Mouse (Mus musculus): ENCODE results near the gene Cks1b. TPM values are rescaled to one million over a fixed set of nuclear protein-coding genes. Genes with fewer than 3 reads are reported as not detected.

Cks1b gene
- total and polyA plus RNA-seq, 3 experiments, result 75.1 to 184 (median 99.8) TPM

DNA sequence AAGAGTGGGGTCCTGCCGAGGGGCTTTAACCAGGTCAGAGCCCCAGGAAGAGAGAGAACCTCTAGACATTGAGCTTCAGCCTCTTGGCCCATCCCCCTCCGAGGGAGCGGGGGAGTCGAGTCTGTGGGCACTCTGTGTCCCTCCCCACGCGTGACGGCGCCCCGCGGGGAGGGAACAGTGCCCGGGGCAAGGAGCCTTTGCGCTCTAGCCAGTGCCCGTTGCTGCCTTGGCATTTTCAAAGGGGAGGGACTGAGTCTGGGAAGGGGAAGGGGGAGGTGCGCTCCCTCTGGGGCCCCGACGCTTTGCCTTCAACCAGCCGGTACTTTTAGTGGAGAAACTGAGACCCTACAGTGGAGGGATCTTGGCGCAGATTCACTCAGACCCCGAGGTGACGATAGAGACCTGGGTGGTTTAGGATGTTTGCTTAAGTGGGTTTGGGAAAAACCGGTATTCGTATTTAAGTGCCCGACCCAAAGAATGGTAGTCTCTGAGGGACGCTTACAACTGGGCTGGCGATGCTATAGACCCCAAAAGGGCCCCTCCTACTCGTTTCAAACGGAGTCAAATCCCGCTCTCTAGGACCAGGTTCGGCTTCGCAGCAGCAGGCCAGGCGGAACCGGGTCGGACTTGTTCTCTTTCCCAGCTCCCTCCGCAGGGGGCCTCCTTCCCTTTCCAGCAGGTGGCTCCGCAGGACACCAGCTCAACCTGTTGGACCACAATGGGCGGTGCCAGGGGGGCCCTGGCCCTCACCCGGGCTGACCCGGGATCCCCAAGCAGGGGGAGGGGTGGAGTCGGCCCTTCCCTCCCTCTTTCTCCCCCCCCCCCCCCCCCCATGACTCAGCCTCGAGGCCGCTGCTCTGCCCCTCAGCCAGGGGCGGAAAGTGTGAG is 23.9 kb downstream of the Cks1b start, which contains the start of gene Zbtb7b:
TSS of gene Zbtb7b (minus strand) at position 771 of the 888 bp plus-strand sequence.
- peaks cover 68% of the 10 kb centered on the region for H3K4me1 ChIP-seq (ENCODE audit: insufficient read depth, low read depth, low read length)
- H3K27me3 ChIP-seq (ENCODE audit: insufficient read depth, low read length), result no peaks in the 10 kb centered on the region

DNA sequence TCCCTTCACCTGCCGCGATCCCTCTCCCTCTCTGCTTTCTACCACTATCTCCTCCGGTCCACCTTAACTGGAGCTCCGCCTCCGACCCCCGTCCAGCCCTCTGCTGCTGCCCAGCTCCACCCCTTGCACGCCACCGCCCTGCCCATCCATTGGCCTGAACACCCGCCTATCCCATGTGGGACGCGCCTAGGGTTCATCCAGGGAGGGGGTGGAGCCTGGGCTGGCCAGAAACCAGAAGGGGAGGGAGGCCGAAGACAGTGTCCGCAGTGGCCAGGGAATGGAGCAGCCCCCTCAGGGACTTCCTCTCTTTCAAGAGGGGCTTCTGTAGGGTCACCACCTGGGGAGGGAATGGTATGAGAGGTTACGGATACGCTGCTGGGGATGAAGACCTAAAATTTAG is 24.6 kb downstream of the Cks1b start:
- DNase-seq (ENCODE audit: low spot score) (peak; percentile 98), ATAC-seq (ENCODE audit: extremely low read depth, insufficient number of reproducible peaks, low FRiP score, poor library complexity, severe bottlenecking) (peak; percentile 89)
- Histone ChIP-seq H3K4me1 (ENCODE audit: insufficient read depth, low read depth, low read length) (peaks cover 75% of the 10 kb centered on the region), H3K4me3 (ENCODE audit: low read depth, low read length) (peak overlapping the region; percentile 83), H3K36me3 (replicated peaks) (peaks cover 30% of the 10 kb centered on the region), H3K27me3 (ENCODE audit: insufficient read depth, low read length) (no peaks in the 10 kb centered on the region), H3K9me3 (replicated peaks) (no peaks in the 10 kb centered on the region)
- no peak for TF ChIP-seq GATA2 (IDR thresholded peaks at IDR 0.05; ENCODE audit: borderline replicate concordance, low read depth, low read length)
- no peak for TF ChIP-seq POLR2AphosphoS5 (IDR thresholded peaks at IDR 0.05; ENCODE audit: insufficient replicate concordance, low read depth, low read length)
- no peak for TF ChIP-seq TAL1 (conservative IDR thresholded peaks at IDR 0.05; ENCODE audit: low read depth, low read length)
- TF ChIP-seq GATA1 (IDR thresholded peaks at IDR 0.05; ENCODE audit: borderline replicate concordance, low read length), result no peak
- TF ChIP-seq CTCF (IDR thresholded peaks at IDR 0.05; ENCODE audit: low read depth, low read length), result no peak

More for the DNA sequence above, 23.9 kb downstream of the Cks1b start, which contains the start of gene Zbtb7b:
- no peak for TF ChIP-seq POLR2AphosphoS5 (IDR thresholded peaks at IDR 0.05; ENCODE audit: insufficient replicate concordance, low read depth, low read length)
- TF ChIP-seq GATA2 (IDR thresholded peaks at IDR 0.05; ENCODE audit: borderline replicate concordance, low read depth, low read length), result no peak
- TF ChIP-seq TAL1 (conservative IDR thresholded peaks at IDR 0.05; ENCODE audit: low read depth, low read length), result no peak
- no peak for TF ChIP-seq GATA1 (IDR thresholded peaks at IDR 0.05; ENCODE audit: borderline replicate concordance, low read length)
- TF ChIP-seq CTCF (IDR thresholded peaks at IDR 0.05; ENCODE audit: low read depth, low read length), result no peak
- Histone ChIP-seq H3K9me3 (replicated peaks) (no peaks in the 10 kb centered on the region), H3K36me3 (replicated peaks) (peaks cover 29% of the 10 kb centered on the region), H3K4me3 (ENCODE audit: low read depth, low read length) (peak within 1 kb of the TSS; percentile 83)
- peak; percentile 84 for DNase-seq (ENCODE audit: low spot score)
- peak; percentile 38; the same call in 1 of the 2 replicates for ATAC-seq (ENCODE audit: extremely low read depth, insufficient number of reproducible peaks, low FRiP score, poor library complexity, severe bottlenecking)

DNA sequence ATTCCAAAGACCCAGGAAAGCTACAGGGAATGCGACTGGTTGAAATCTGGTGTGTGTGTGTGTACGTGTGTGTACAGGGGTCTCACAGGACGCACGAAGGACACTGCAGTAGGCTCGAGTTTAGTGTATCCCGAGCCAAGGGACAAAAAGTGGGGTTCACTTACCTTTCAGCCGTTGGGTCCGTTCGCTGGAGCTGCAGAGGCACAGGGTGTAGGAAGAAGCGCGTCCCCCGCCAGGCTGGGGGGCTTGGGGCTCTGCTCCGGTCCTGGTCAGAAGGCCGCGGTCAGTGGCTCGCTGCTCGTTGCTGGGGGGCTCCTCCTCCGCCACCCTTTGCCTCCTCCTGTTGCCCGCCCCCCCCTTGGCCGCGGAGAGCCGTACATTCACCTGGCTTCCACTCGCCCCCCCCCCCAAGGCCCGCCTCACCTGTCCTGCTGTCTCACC is 25.3 kb downstream of the Cks1b start:
- peak overlapping the region; percentile 83 for H3K4me3 ChIP-seq (ENCODE audit: low read depth, low read length)
- H3K36me3 ChIP-seq (replicated peaks), result peaks cover 33% of the 10 kb centered on the region
- peaks cover 82% of the 10 kb centered on the region for H3K4me1 ChIP-seq (ENCODE audit: insufficient read depth, low read depth, low read length)
- DNase-seq (ENCODE audit: low spot score) (no peak), ATAC-seq (ENCODE audit: extremely low read depth, insufficient number of reproducible peaks, low FRiP score, poor library complexity, severe bottlenecking) (no peak)
- no peaks in the 10 kb centered on the region for H3K9me3 ChIP-seq (replicated peaks)
- no peaks in the 10 kb centered on the region for H3K27me3 ChIP-seq (ENCODE audit: insufficient read depth, low read length)
- TF ChIP-seq GATA2 (IDR thresholded peaks at IDR 0.05; ENCODE audit: borderline replicate concordance, low read depth, low read length) (no peak), TAL1 (conservative IDR thresholded peaks at IDR 0.05; ENCODE audit: low read depth, low read length) (no peak), GATA1 (IDR thresholded peaks at IDR 0.05; ENCODE audit: borderline replicate concordance, low read length) (no peak), CTCF (IDR thresholded peaks at IDR 0.05; ENCODE audit: low read depth, low read length) (no peak), POLR2AphosphoS5 (IDR thresholded peaks at IDR 0.05; ENCODE audit: insufficient replicate concordance, low read depth, low read length) (no peak)

DNA sequence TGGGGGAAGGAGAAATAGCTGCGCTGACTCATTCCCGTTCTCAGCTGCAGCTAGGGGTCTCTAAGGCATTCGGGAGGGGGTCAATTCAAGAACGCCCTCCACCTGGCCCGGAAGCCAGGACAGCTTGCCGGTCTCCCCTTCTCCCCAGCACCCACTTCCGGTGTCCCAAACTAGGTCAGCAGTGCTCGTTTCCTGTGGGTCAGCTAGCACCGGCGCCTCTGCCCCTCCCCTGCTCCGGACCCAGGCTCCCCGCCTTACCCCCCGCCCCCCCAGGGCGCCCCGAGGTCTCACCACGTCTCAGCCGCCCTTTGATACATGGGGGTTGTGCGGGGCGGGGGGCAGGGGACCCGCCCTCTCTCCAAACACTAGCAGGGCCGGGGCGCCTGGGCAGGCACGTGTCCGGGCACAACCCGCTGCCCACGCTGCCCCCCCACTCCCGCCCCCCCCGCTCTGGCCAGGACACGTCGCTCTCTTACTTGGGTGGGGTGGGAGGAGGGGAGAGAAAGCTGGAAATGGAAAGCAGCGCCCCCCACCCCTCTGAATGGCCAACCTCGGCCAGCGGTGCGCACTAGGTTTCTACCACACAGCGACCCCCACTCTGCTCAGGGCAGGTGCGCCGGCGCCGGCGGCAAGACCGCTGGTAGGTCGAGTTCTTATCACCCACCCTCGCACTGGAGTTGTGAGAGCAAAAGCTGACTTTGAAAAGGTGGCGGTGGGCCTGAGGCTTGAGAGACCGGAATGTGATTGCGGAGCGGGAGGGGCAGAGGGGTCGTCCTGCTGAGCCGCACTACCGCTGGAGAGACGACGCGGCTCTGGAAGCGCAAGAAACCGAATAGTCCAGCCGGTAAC is 26.3 kb downstream of the Cks1b start:
- no peaks in the 10 kb centered on the region for H3K9me3 ChIP-seq (replicated peaks)
- peaks cover 90% of the 10 kb centered on the region for H3K4me1 ChIP-seq (ENCODE audit: insufficient read depth, low read depth, low read length)
- no peak for ATAC-seq (ENCODE audit: extremely low read depth, insufficient number of reproducible peaks, low FRiP score, poor library complexity, severe bottlenecking)
- H3K36me3 ChIP-seq (replicated peaks), result peaks cover 42% of the 10 kb centered on the region
- no peaks in the 10 kb centered on the region for H3K27me3 ChIP-seq (ENCODE audit: insufficient read depth, low read length)
- H3K4me3 ChIP-seq (ENCODE audit: low read depth, low read length), result peak overlapping the region; percentile 83
- DNase-seq (ENCODE audit: low spot score), result peak; percentile 37
- no peak for TF ChIP-seq GATA1 (IDR thresholded peaks at IDR 0.05; ENCODE audit: borderline replicate concordance, low read length)
- TF ChIP-seq TAL1 (conservative IDR thresholded peaks at IDR 0.05; ENCODE audit: low read depth, low read length), result no peak
- no peak for TF ChIP-seq CTCF (IDR thresholded peaks at IDR 0.05; ENCODE audit: low read depth, low read length)
- no peak for TF ChIP-seq POLR2AphosphoS5 (IDR thresholded peaks at IDR 0.05; ENCODE audit: insufficient replicate concordance, low read depth, low read length)
- TF ChIP-seq GATA2 (IDR thresholded peaks at IDR 0.05; ENCODE audit: borderline replicate concordance, low read depth, low read length), result no peak

DNA sequence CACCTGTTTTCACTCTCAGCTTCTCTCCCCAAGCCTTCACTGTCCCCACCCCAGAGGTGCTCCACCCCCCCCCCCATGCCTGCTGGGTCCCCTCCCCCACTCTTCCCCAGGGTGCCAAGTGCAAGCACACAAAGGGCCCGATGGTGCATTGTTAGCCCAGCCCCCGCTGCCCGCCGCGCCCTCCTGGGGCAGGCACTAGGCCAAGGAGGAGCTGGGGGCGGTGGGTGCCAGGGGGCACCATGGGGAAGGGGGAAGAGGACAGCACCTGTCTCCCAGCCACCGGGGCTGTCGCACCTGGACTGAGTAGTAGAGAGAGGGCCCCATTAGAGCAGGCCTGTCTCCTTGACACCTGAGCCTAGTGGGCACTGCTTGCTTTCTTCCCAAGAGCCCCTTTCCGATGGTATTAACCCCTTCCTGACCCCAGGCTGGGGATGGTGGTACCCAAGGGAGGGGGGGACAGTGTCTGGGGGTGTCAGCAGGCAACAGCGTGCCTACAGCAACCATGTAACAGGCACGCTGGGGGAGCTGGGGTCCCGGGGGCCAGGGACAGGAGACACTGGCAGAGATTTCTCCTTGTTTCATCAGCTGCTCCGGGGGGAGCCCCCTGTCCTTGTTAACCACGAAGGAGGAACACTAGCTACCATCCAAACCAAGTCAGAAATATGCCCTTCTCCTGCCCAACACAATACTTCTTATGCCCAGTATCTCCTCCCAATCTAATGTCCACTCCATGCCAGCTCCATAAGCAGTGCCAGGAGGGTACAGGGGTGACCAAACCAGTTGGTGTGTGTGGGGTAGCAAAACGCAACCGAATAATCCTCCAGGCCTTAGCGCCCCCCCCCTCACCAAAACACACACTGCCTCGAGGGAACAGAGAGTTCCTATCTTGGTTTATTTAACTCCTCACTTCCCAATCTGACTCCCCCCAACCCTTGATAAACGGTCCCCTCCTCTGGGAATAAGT is 27.2 kb downstream of the Cks1b start:
- TF ChIP-seq GATA1 (IDR thresholded peaks at IDR 0.05; ENCODE audit: borderline replicate concordance, low read length) (no peak), TAL1 (conservative IDR thresholded peaks at IDR 0.05; ENCODE audit: low read depth, low read length) (no peak), GATA2 (IDR thresholded peaks at IDR 0.05; ENCODE audit: borderline replicate concordance, low read depth, low read length) (no peak), POLR2AphosphoS5 (IDR thresholded peaks at IDR 0.05; ENCODE audit: insufficient replicate concordance, low read depth, low read length) (no peak), CTCF (IDR thresholded peaks at IDR 0.05; ENCODE audit: low read depth, low read length) (no peak)
- H3K4me1 ChIP-seq (ENCODE audit: insufficient read depth, low read depth, low read length), result peaks cover 90% of the 10 kb centered on the region
- peak overlapping the region; percentile 83 for H3K4me3 ChIP-seq (ENCODE audit: low read depth, low read length)
- DNase-seq (ENCODE audit: low spot score), result no peak
- H3K27me3 ChIP-seq (ENCODE audit: insufficient read depth, low read length), result no peaks in the 10 kb centered on the region
- no peaks in the 10 kb centered on the region for H3K9me3 ChIP-seq (replicated peaks)
- H3K36me3 ChIP-seq (replicated peaks), result peaks cover 51% of the 10 kb centered on the region
- no peak for ATAC-seq (ENCODE audit: extremely low read depth, insufficient number of reproducible peaks, low FRiP score, poor library complexity, severe bottlenecking)

All from G1E (cell line).